Mouse (Mus musculus) liver, embryonic 15.5 days (tissue): ENCODE measurements at regions not wholly inside any gene's neighbourhood (a gene's known extent, or its start where the extent isn't known, plus 50 kb on each side); places are given as distances from the start of the nearest gene placed in this dataset.

ENCODE experiments used
- ATAC-seq: fragments of 200-750 bp; cut with Nextera tagmentation; 2 replicates; pipeline ENCODE4 v1.8.0; 2017; ENCODE audit warnings: moderate number of reproducible peaks, mild to moderate bottlenecking, moderate library complexity; ENCODE audit not compliant: insufficient read depth
- H3K27ac ChIP-seq: fragments of 300-500 bp; sonication (generic); replicated peaks from 2 replicates; pipeline ENCODE4 v1.5.1; 2015; ENCODE audit warnings: mild to moderate bottlenecking, inconsistent platforms
- H3K27me3 ChIP-seq: fragments of 300-500 bp; sonication (generic); 2 replicates; pipeline ENCODE4 v1.6.1; 2015; ENCODE audit warnings: mild to moderate bottlenecking, inconsistent platforms
- H3K36me3 ChIP-seq: fragments of 300-500 bp; sonication (generic); replicated peaks from 2 replicates; pipeline ENCODE4 v1.6.1; 2015; ENCODE audit warnings: moderate library complexity, mild to moderate bottlenecking, inconsistent platforms
- H3K4me1 ChIP-seq: fragments of 300-500 bp; sonication (generic); replicated peaks from 2 replicates; pipeline ENCODE4 v1.6.1; 2015; ENCODE audit warnings: inconsistent platforms
- H3K4me2 ChIP-seq: fragments of 300-500 bp; sonication (generic); 2 replicates; pipeline ENCODE4 v1.6.1; 2015; ENCODE audit warnings: moderate library complexity, mild to moderate bottlenecking, inconsistent platforms
- H3K4me3 ChIP-seq: fragments of 300-500 bp; sonication (generic); replicated peaks from 2 replicates; pipeline ENCODE4 v1.5.1; 2015; ENCODE audit warnings: mild to moderate bottlenecking, inconsistent platforms
- H3K9ac ChIP-seq: fragments of 300-500 bp; sonication (generic); 2 replicates; pipeline ENCODE4 v1.6.1; 2015; ENCODE audit warnings: moderate library complexity, mild to moderate bottlenecking, inconsistent platforms
- H3K9me3 ChIP-seq: fragments of 300-500 bp; sonication (generic); replicated peaks from 2 replicates; pipeline ENCODE4 v1.6.1; 2016; ENCODE audit warnings: inconsistent platforms
- WGBS: fragments of 180-500 bp; shearing (Covaris S2); methylation state at CpG from one replicate; pipeline ENCODE4 v1.1.7; 2015; ENCODE audit warnings: mixed read lengths; ENCODE audit not compliant: insufficient replicate concordance; 5-methylcytosine and 5-hydroxymethylcytosine counted together

DNA sequence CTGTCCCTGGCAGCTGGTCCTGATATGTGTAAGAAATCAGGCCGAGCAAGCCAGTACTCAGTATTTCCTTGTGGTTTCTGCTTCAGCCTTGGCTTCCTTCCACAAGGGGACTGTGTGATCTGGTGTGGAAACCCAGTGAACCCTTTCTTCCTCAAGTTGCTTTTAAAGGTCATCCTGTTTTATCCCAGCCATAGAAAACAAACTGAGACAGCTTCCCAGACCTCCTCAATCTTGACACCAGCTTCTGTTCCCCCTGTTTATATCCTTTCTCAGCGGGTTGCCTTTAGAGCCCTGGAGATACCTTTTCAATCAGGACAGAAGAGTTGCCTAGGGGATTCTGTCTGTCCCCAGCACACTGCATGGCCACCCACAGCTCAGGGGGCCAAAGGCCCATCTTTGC, 155.2 kb upstream of the Zfp507 start:
- Histone ChIP-seq H3K9ac (no peak overlapping the region), H3K27ac (no peak overlapping the region), H3K27me3 (no peaks in the 10 kb centered on the region), H3K4me2 (no peak overlapping the region), H3K4me3 (no peak overlapping the region), H3K9me3 (no peaks in the 10 kb centered on the region), H3K4me1 (no peaks in the 10 kb centered on the region), H3K36me3 (no peaks in the 10 kb centered on the region)
- 8% methylated on average over 2 of the region's 2 CpGs for WGBS
- ATAC-seq: no peak

DNA sequence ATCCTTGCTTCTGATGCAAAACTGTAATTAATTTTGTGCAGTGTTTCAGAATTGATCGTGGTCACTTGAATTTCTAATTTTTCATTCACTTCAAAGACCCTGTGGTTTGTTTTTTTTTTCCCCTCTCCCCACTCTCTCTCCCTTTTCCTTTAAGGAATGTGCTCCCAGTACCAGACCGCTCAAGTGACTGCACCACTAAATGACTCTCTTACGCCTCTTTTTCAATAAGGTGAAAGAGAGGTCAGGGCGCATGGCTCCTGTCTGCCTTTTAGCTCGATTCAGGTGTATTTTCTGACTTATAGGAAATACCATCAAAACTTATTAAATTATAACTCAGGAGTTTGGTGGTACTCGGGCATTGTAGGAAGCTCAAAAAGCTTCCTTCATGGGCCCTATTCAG, 146.0 kb upstream of the Zfp507 start:
- WGBS: 25% methylated on average over 6 of the region's 6 CpGs

DNA sequence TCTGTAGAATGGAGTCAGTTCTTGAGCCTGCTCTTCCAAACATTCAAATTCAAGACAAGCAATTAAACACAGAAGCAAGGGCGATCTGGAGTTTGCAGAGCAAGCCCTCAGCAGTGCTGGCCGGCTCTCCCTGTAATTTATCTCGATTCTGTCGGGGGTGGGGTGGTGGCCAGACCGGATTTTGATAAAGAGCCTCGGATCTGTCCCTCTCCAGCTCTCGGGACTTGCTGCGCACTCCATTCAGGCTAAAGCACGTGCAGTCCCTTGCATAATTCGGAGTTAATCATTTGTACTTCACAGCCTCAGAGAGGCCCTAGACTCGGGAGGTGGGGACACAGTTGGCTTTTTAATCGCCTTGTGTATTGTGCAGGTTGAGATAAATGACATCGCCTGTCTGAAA, 145.6 kb upstream of the Zfp507 start:
- no peaks in the 10 kb centered on the region for H3K27me3 ChIP-seq
- no peaks in the 10 kb centered on the region for H3K36me3 ChIP-seq
- no peak overlapping the region for H3K4me2 ChIP-seq
- H3K4me1 ChIP-seq: no peaks in the 10 kb centered on the region
- H3K9me3 ChIP-seq: no peaks in the 10 kb centered on the region
- 3% methylated on average over 13 of the region's 13 CpGs for WGBS
- H3K27ac ChIP-seq: no peak overlapping the region
- ATAC-seq: no peak
- H3K4me3 ChIP-seq: no peak overlapping the region
- no peak overlapping the region for H3K9ac ChIP-seq

More for the DNA sequence above, 146.0 kb upstream of the Zfp507 start:
- no peak overlapping the region for H3K4me3 ChIP-seq
- no peak overlapping the region for H3K9ac ChIP-seq
- H3K36me3 ChIP-seq: no peaks in the 10 kb centered on the region
- no peak overlapping the region for H3K4me2 ChIP-seq
- no peak overlapping the region for H3K27ac ChIP-seq
- ATAC-seq: no peak
- H3K4me1 ChIP-seq: no peaks in the 10 kb centered on the region
- no peaks in the 10 kb centered on the region for H3K27me3 ChIP-seq
- no peaks in the 10 kb centered on the region for H3K9me3 ChIP-seq

- no peaks in the 10 kb centered on the region for H3K9me3 ChIP-seq
- H3K27ac ChIP-seq: no peak overlapping the region
- no peaks in the 10 kb centered on the region for H3K4me1 ChIP-seq
- WGBS: 50% methylated on average over 3 of the region's 3 CpGs
- no peaks in the 10 kb centered on the region for H3K27me3 ChIP-seq
- ATAC-seq: no peak
- no peak overlapping the region for H3K4me3 ChIP-seq
- H3K9ac ChIP-seq: no peak overlapping the region
- no peaks in the 10 kb centered on the region for H3K36me3 ChIP-seq
- no peak overlapping the region for H3K4me2 ChIP-seq
Measured at GRCm38 (mm10) chr7:35941086-35941485, 138.3 kb upstream of the Zfp507 start.

- Histone ChIP-seq H3K9me3 (no peaks in the 10 kb centered on the region), H3K4me2 (no peak overlapping the region), H3K4me1 (no peaks in the 10 kb centered on the region), H3K36me3 (no peaks in the 10 kb centered on the region), H3K27me3 (no peaks in the 10 kb centered on the region), H3K9ac (no peak overlapping the region), H3K27ac (no peak overlapping the region), H3K4me3 (no peak overlapping the region)
- WGBS: 64% methylated on average over 13 of the region's 13 CpGs
- no peak for ATAC-seq
Measured at GRCm38 (mm10) chr7:35938123-35938869, 135.5 kb upstream of the Zfp507 start.

DNA sequence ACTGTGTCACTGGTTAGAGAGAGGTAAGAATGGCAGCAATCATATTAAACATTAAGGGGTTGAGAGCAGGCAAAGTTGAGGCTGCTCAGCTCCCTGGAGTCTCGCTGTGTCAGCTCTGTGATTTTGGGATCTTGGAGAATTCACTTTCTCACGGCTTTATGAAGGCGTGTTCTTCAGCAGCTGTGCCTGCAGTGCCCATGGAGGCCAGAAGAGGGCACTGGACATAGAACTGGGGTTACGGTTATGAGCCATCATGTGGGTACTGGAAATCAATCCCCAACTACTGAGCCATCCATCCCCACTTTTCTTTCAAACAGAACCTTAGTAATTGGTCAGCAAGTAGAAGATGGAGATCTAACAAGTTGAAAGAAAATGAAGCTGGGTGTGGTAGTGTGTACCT, 123.9 kb upstream of the Zfp507 start:
- H3K4me2 ChIP-seq: no peak overlapping the region
- H3K4me3 ChIP-seq: no peak overlapping the region
- no peaks in the 10 kb centered on the region for H3K9me3 ChIP-seq
- H3K4me1 ChIP-seq: no peaks in the 10 kb centered on the region
- H3K27ac ChIP-seq: no peak overlapping the region
- H3K27me3 ChIP-seq: peaks cover 4% of the 10 kb centered on the region
- H3K36me3 ChIP-seq: no peaks in the 10 kb centered on the region
- ATAC-seq: no peak
- WGBS: 62% methylated on average over 4 of the region's 4 CpGs
- no peak overlapping the region for H3K9ac ChIP-seq

DNA sequence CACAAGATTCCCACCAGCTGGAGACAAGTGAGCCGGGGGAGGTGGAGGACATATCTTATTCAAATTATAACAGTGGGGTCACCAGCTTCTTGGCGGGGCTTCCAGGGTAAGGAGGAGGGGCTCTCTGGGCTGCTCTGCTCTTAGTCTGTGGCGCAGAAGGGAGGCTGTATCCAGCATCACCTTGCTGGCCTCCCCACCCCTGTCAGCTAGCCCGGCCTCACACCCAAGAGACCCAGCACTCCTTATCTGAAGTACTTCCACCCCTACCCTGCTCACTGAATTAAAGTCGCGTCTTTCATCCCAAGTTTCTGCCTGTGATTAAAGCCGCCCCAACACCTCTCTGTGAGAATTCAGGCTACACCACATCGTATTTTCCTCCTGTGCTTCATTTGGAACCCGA, 119.8 kb upstream of the Zfp507 start:
- H3K9me3 ChIP-seq: no peaks in the 10 kb centered on the region
- ATAC-seq: no peak
- whole genome bisulfite sequencing: 31% methylated on average over 9 of the region's 9 CpGs
- peaks cover 9% of the 10 kb centered on the region for H3K27me3 ChIP-seq
- H3K36me3 ChIP-seq: no peaks in the 10 kb centered on the region
- no peak overlapping the region for H3K4me2 ChIP-seq
- no peaks in the 10 kb centered on the region for H3K4me1 ChIP-seq
- no peak overlapping the region for H3K9ac ChIP-seq
- H3K4me3 ChIP-seq: no peak overlapping the region
- no peak overlapping the region for H3K27ac ChIP-seq

DNA sequence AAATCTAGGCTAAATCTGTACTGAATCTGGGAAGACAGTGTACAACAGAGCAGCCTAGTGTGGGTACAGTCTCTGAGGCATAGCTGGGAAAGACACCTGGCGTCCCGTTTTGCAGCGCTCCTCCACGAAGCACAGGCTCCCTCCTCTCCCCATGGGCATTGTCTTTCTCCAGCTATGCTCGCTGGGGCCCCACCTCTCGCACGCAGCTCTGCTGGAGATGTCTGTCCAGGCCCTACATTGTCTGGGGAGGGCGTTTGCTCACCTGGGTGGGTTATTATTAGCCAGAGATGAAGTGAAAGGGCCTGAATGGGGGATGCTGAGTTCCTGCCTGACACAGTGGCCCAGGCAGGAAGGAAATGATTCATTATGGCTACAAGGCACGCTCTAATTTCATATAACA, 118.1 kb upstream of the Zfp507 start:
- ATAC-seq: no peak
- 34% methylated on average over 9 of the region's 9 CpGs for WGBS
- H3K4me1 ChIP-seq: no peaks in the 10 kb centered on the region

DNA sequence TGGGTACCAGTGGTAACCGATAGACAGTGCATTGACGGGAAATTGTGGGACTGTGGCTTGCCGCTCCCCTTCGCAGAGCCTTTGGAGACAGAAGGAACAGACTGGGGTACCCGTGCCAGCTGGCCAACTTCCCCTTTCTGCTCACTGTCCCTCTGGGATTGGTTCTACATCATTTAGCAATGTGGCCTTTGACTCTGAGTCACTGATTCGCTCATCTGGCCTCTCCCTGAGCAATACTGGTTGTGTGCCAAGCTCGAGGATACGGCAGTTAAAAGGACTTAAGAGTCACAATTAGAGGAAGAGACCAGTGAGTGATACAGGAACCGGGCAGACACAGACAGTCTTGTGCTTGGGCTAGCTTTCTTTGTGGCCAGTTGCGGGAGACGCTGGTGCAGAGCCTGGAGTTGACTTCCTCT, 117.4 kb upstream of the Zfp507 start:
- H3K36me3 ChIP-seq: no peaks in the 10 kb centered on the region
- no peaks in the 10 kb centered on the region for H3K4me1 ChIP-seq
- H3K4me3 ChIP-seq: no peak overlapping the region
- peaks cover 9% of the 10 kb centered on the region for H3K27me3 ChIP-seq
- no peak for ATAC-seq
- 15% methylated on average over 11 of the region's 11 CpGs for WGBS
- no peak overlapping the region for H3K4me2 ChIP-seq
- H3K27ac ChIP-seq: no peak overlapping the region
- H3K9ac ChIP-seq: no peak overlapping the region
- no peaks in the 10 kb centered on the region for H3K9me3 ChIP-seq

More for the DNA sequence above, 118.1 kb upstream of the Zfp507 start:
- Histone ChIP-seq H3K4me3 (no peak overlapping the region), H3K27me3 (peaks cover 9% of the 10 kb centered on the region), H3K27ac (no peak overlapping the region), H3K9me3 (no peaks in the 10 kb centered on the region), H3K36me3 (no peaks in the 10 kb centered on the region), H3K9ac (no peak overlapping the region), H3K4me2 (no peak overlapping the region)

GRCm38 (mm10) chr7:35910109-35910706, 107.4 kb upstream of the Zfp507 start:
- H3K27me3 ChIP-seq: no peaks in the 10 kb centered on the region
- no peaks in the 10 kb centered on the region for H3K4me1 ChIP-seq
- no peak overlapping the region for H3K27ac ChIP-seq
- ATAC-seq: no peak
- H3K4me2 ChIP-seq: no peak overlapping the region
- H3K4me3 ChIP-seq: no peak overlapping the region
- WGBS: 59% methylated on average over 8 of the region's 8 CpGs
- no peaks in the 10 kb centered on the region for H3K36me3 ChIP-seq
- H3K9me3 ChIP-seq: no peaks in the 10 kb centered on the region
- no peak overlapping the region for H3K9ac ChIP-seq

GRCm38 (mm10) chr7:35901942-35902381, 99.2 kb upstream of the Zfp507 start:
- Histone ChIP-seq H3K27me3 (0 out of 2 replicates have a peak, but pooled peaks cover 7% of the 10 kb centered on the region), H3K27ac (no peak overlapping the region), H3K36me3 (no peaks in the 10 kb centered on the region), H3K9ac (no peak overlapping the region), H3K4me1 (no peaks in the 10 kb centered on the region), H3K4me2 (no peak overlapping the region), H3K9me3 (no peaks in the 10 kb centered on the region), H3K4me3 (no peak overlapping the region)
- WGBS: 6% methylated on average over 17 of the region's 17 CpGs
- no peak for ATAC-seq
